Mouse (Mus musculus): ENCODE data around the gene Frat2. TPM values are rescaled to one million over a fixed set of nuclear protein-coding genes. Genes with fewer than 3 reads are reported as not detected.

The Frat2 gene
- total RNA-seq, 2 experiments from 2014 or later = 11.7 to 14.1 TPM

Other genes with a start within 250 kb of the Frat2 start
- 1 to 10 TPM; 1.2 to 2.3 TPM for gene Slit1, start 104.5 kb downstream of the Frat2 start, total RNA-seq (2021)
- gene Arhgap19, start 46.1 kb downstream of the Frat2 start, total RNA-seq (2021) = 10 to 100 TPM; 14.5 to 15.4 TPM
- gene Frat1, start 18.2 kb downstream of the Frat2 start, total RNA-seq (2021) = 1 to 10 TPM; 4.6 to 6.7 TPM
- 10 to 100 TPM; 21.1 to 22.4 TPM for gene Rrp12, start 48.0 kb upstream of the Frat2 start, total RNA-seq (2021)
- 10 to 100 TPM; 53.2 to 57.9 TPM for gene Pgam1, start 63.8 kb upstream of the Frat2 start, total RNA-seq (2021)
- gene Exosc1, start 85.3 kb upstream of the Frat2 start, total RNA-seq (2021) = 10 to 100 TPM; 19.6 to 24.5 TPM
- gene Zdhhc16, start 85.3 kb upstream of the Frat2 start, total RNA-seq (2021) = 10 to 100 TPM; 36.0 to 36.5 TPM
- 10 to 100 TPM; 20.5 to 29.1 TPM for gene Mms19, start 133.0 kb upstream of the Frat2 start, total RNA-seq (2021)
- gene Ubtd1, start 133.6 kb upstream of the Frat2 start, total RNA-seq (2021) = 10 to 100 TPM; 37.5 to 39.7 TPM
- 10 to 100 TPM; 50.1 to 73.1 TPM for gene Ankrd2, start 187.9 kb upstream of the Frat2 start, total RNA-seq (2021)
- 1 to 10 TPM; 7.1 to 8.8 TPM for gene Hoga1, start 197.5 kb upstream of the Frat2 start, total RNA-seq (2021)
- under 1 TPM; 0.75 to 0.91 TPM for gene 4933411K16Rik, start 204.1 kb upstream of the Frat2 start, total RNA-seq (2021)
- gene Morn4, start 238.2 kb upstream of the Frat2 start, total RNA-seq (2021) = 1 to 10 TPM; 2.0 to 2.5 TPM
- 10 to 100 TPM; 18.5 to 21.5 TPM for gene Pi4k2a, start 242.3 kb upstream of the Frat2 start, total RNA-seq (2021)

Measured in gastrocnemius, postnatal 4 days (tissue).